Mouse (Mus musculus) olfactory bulb, adult 2 months (tissue): ENCODE data around the gene Gm45618.

Source experiments
- CTCF ChIP-seq: fragments of 200-500 bp; IDR thresholded peaks from 2 replicates; pipeline ENCODE4 v1.5.1; 2012; ENCODE audit warnings: low read depth, mild to moderate bottlenecking, low read length, moderate library complexity; ENCODE audit not compliant: insufficient read depth
- POLR2A ChIP-seq: fragments of 200-500 bp; IDR thresholded peaks from 2 replicates; pipeline ENCODE4 v1.6.1; 2012; ENCODE audit warnings: mild to moderate bottlenecking, low read depth, low read length, moderate library complexity; ENCODE audit not compliant: insufficient read depth

- TF ChIP-seq CTCF (no peak), POLR2A (no peak)
These were observed 46.2 kb downstream of the Gm45618 start for GRCm38 (mm10) chr7:142074146-142074886.
